Mouse (Mus musculus) forebrain, embryonic 13.5 days (tissue): ENCODE measurements around the gene Ddx54. TPM values are rescaled to one million over a fixed set of nuclear protein-coding genes. Genes with fewer than 3 reads are reported as not detected.

Experiments used
- ATAC-seq: fragments of 200-750 bp; cut with Nextera tagmentation; 2 replicates; pipeline ENCODE4 v1.8.0; 2017
- H3K27ac ChIP-seq: fragments of 300-500 bp; sonication (generic); 2 replicates; pipeline ENCODE4 v1.5.1; 2015; ENCODE audit warnings: inconsistent platforms, mild to moderate bottlenecking, moderate library complexity
- H3K27me3 ChIP-seq: fragments of 300-500 bp; sonication (generic); 2 replicates; pipeline ENCODE4 v1.6.1; 2015; ENCODE audit warnings: mild to moderate bottlenecking, inconsistent platforms
- H3K36me3 ChIP-seq: fragments of 300-500 bp; sonication (generic); 2 replicates; pipeline ENCODE4 v1.6.1; 2015; ENCODE audit warnings: mild to moderate bottlenecking, inconsistent platforms; ENCODE audit not compliant: poor library complexity, severe bottlenecking
- H3K4me1 ChIP-seq: fragments of 300-500 bp; sonication (generic); 2 replicates; pipeline ENCODE4 v1.6.1; 2015; ENCODE audit warnings: inconsistent platforms
- H3K4me2 ChIP-seq: fragments of 300-500 bp; sonication (generic); 2 replicates; pipeline ENCODE4 v1.6.1; 2015; ENCODE audit warnings: inconsistent platforms, mild to moderate bottlenecking, moderate library complexity
- H3K4me3 ChIP-seq: fragments of 300-500 bp; sonication (generic); 2 replicates; pipeline ENCODE4 v1.5.1; 2015; ENCODE audit warnings: mild to moderate bottlenecking, inconsistent platforms
- H3K9ac ChIP-seq: fragments of 300-500 bp; sonication (generic); 2 replicates; pipeline ENCODE4 v1.6.1; 2015; ENCODE audit warnings: mild to moderate bottlenecking, inconsistent platforms
- H3K9me3 ChIP-seq: fragments of 300-500 bp; sonication (generic); replicated peaks from 2 replicates; pipeline ENCODE4 v1.6.1; 2016; ENCODE audit warnings: inconsistent platforms
- WGBS: fragments of 180-500 bp; shearing (Covaris S2); methylation state at CpG from one replicate; pipeline ENCODE4 v1.1.7; 2015; 5-methylcytosine and 5-hydroxymethylcytosine counted together
- polyA plus RNA-seq: library from polyadenylated mRNA; unstranded; fragments of >200 nt; fragmentation: Nextera tagmentation; extraction: Ambion mirVana; gene quantifications from 2 replicates; pipeline ENCODE4 v1.2.1, GENCODE M21; 2015

The Ddx54 gene
- 45.3 and 48.0 TPM in 2 replicates for polyA plus RNA-seq

- Histone ChIP-seq H3K9ac (peak within 1 kb of the TSS; percentile 78), H3K27ac (peak within 1 kb of the TSS; percentile 81), H3K9me3 (no peaks in the 10 kb centered on the region), H3K4me1 (peaks cover 26% of the 10 kb centered on the region), H3K4me3 (peak within 1 kb of the TSS; percentile 61), H3K27me3 (no peaks in the 10 kb centered on the region), H3K4me2 (peak within 1 kb of the TSS; percentile 93), H3K36me3 (peaks cover 33% of the 10 kb centered on the region)
- WGBS, result under 1% methylated on average over 22 of the region's 22 CpGs
- peak; percentile 88 for ATAC-seq
Observed at GRCm38 (mm10) chr5:120612442-120612821, at the start of gene Ddx54, which contains the start of gene Rita1. Ddx54 (plus strand) TSS chr5:120612739. Rita1 (minus strand) TSS chr5:120612589.

GRCm38 (mm10) chr5:120562956-120563913 lies 49.3 kb upstream of the Ddx54 start:
- no peak overlapping the region for H3K4me3 ChIP-seq
- peak overlapping the region; percentile 54 for H3K27ac ChIP-seq
- H3K9ac ChIP-seq, result peak overlapping the region; percentile 36
- ATAC-seq, result no peak
- H3K9me3 ChIP-seq, result no peaks in the 10 kb centered on the region
- H3K4me2 ChIP-seq, result no peak overlapping the region
- 67% methylated on average over 28 of the region's 28 CpGs for WGBS
- peaks cover 71% of the 10 kb centered on the region for H3K4me1 ChIP-seq
- no peaks in the 10 kb centered on the region for H3K36me3 ChIP-seq
- H3K27me3 ChIP-seq, result no peaks in the 10 kb centered on the region

DNA sequence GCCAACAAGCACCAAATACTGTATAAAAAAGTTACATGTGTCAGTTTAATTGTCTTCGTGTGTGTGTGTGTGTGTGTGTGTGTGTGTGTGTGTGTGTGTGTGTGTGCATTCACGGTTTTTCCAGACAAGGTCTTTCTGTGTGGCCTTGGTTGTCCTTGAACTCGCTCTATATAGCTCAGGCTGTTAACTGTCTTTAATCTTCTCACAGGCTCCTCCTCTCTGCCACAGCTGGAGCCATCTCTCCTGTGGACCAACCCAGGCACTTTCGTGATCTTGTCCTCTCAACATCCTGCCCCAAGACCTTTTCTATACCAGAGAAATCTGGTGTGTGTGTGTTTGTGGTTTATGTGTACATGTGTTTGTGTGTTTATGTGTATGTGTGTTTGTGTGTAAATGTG lies 48.6 kb upstream of the Ddx54 start:
- Histone ChIP-seq H3K9me3 (no peaks in the 10 kb centered on the region), H3K27me3 (no peaks in the 10 kb centered on the region), H3K4me1 (peaks cover 78% of the 10 kb centered on the region), H3K9ac (no peak overlapping the region), H3K4me3 (no peak overlapping the region), H3K4me2 (no peak overlapping the region), H3K27ac (peak overlapping the region; percentile 54; the same call in 1 of the 2 replicates), H3K36me3 (no peaks in the 10 kb centered on the region)
- ATAC-seq, result no peak
- WGBS, result 53% methylated on average over 4 of the region's 4 CpGs

DNA sequence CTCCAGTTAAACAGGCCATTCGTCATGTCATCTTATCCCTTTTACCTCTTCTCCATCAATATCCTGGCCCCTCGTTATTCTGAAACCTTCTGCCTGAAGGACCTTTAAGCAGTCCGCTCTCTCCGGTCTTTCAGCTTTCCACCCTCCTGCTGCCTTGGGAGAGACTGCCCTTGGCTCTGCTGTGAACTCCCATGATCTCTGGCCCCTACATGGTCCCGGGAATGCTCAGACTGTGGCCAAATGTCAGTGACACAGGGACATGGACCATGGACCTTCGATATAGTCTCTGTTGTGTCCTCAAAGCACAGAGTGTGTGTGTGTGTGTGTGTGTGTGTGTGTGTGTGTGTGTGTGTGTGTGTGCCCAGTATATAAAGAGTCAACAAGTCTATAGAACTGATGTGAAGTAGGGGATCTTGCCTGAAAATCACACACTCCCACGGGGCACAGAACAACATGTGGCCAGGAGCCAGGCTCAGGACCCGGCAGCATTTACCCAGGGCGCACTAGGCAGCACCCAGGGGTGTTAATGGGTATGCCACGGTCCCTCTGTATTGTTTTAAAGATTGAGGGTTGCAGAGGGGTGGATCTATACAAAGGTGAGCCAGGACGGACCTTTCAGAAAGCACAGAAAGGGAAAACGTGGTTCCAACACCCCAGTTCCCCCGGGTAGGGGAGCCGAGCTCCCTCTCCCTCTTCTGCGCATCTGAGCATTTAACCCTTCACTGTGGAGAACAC lies 47.2 kb upstream of the Ddx54 start:
- Histone ChIP-seq H3K4me1 (peaks cover 85% of the 10 kb centered on the region), H3K27me3 (no peaks in the 10 kb centered on the region), H3K36me3 (no peaks in the 10 kb centered on the region), H3K9ac (peak overlapping the region; percentile 43; the same call in 1 of the 2 replicates), H3K9me3 (no peaks in the 10 kb centered on the region), H3K4me2 (peak overlapping the region; percentile 38), H3K27ac (peak overlapping the region; percentile 97), H3K4me3 (no peak overlapping the region)
- 19% methylated on average over 15 of the region's 15 CpGs for WGBS
- ATAC-seq, result no peak

DNA sequence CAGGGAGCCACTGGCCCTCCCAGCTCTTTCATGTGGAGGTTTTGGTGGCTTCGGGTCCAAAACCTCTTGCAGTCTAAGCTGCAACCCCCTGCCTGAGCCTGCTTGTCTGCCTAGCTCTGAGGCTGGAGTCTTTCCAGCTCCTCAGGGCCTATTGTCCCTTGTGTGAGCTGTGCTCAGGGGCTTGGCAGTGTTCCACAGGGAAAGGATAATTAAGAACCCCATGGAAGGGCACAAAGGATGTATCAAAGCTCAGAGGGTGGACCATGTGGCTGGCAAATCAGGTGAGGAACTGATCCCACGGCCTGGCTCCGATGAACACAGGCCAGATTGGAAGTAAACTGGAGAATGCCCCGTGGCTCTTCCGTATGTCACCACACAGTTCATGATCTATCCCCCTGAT lies 46.4 kb upstream of the Ddx54 start:
- peak; percentile 83 for ATAC-seq
- Histone ChIP-seq H3K9me3 (no peaks in the 10 kb centered on the region), H3K27me3 (no peaks in the 10 kb centered on the region), H3K9ac (peak overlapping the region; percentile 43; the same call in 1 of the 2 replicates), H3K36me3 (no peaks in the 10 kb centered on the region), H3K4me2 (peak overlapping the region; percentile 38), H3K27ac (peak overlapping the region; percentile 97), H3K4me1 (peaks cover 85% of the 10 kb centered on the region), H3K4me3 (no peak overlapping the region)
- 9% methylated on average over 5 of the region's 5 CpGs for WGBS

DNA sequence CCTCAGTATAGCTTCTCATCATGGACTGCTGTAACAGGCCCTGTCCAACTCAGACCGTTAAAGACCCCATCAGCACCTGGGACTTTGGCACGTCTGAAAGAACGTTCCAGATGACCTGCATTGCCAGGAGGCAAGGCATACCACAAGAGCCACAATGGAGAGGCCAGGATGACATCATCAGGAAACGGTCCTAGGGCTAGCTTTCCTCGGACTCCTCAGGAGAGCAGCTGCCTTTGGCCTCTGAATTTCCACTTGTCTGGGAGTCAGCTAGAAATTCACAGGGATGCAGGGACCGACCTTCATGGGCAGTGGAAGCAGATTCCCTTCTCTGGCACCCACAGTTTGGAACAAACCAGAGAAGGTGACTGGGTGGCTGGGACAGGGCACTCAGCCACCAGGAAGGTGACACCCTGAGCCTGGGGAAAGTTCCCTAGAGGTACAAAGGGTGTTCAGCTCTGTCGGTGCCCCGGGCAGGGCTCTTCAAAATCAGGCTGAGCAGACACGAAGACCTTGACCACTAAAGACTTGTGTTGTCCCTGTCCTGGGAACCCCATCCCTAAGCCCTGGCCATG lies 45.8 kb upstream of the Ddx54 start:
- no peaks in the 10 kb centered on the region for H3K9me3 ChIP-seq
- peak overlapping the region; percentile 43 for H3K9ac ChIP-seq
- H3K27ac ChIP-seq, result peak overlapping the region; percentile 97
- WGBS, result 34% methylated on average over 9 of the region's 9 CpGs
- ATAC-seq, result peak; percentile 22
- H3K4me3 ChIP-seq, result no peak overlapping the region
- H3K36me3 ChIP-seq, result no peaks in the 10 kb centered on the region
- H3K27me3 ChIP-seq, result no peaks in the 10 kb centered on the region
- H3K4me1 ChIP-seq, result peaks cover 89% of the 10 kb centered on the region
- peak overlapping the region; percentile 38 for H3K4me2 ChIP-seq

GRCm38 (mm10) chr5:120567253-120567701 lies 45.3 kb upstream of the Ddx54 start:
- Histone ChIP-seq H3K4me3 (no peak overlapping the region), H3K27ac (peak overlapping the region; percentile 97), H3K27me3 (no peaks in the 10 kb centered on the region), H3K4me2 (peak overlapping the region; percentile 38), H3K9ac (peak overlapping the region; percentile 43), H3K36me3 (no peaks in the 10 kb centered on the region), H3K9me3 (no peaks in the 10 kb centered on the region), H3K4me1 (peaks cover 91% of the 10 kb centered on the region)
- WGBS, result 13% methylated on average over 21 of the region's 21 CpGs
- peak; percentile 25; the same call in 1 of the 2 replicates for ATAC-seq

GRCm38 (mm10) chr5:120567761-120568211 lies 44.8 kb upstream of the Ddx54 start:
- Histone ChIP-seq H3K4me3 (no peak overlapping the region), H3K4me1 (peaks cover 89% of the 10 kb centered on the region), H3K27me3 (no peaks in the 10 kb centered on the region), H3K4me2 (peak overlapping the region; percentile 38), H3K9me3 (no peaks in the 10 kb centered on the region), H3K36me3 (no peaks in the 10 kb centered on the region), H3K9ac (peak overlapping the region; percentile 43), H3K27ac (peak overlapping the region; percentile 97)
- ATAC-seq, result peak; percentile 41
- 23% methylated on average over 14 of the region's 14 CpGs for WGBS

DNA sequence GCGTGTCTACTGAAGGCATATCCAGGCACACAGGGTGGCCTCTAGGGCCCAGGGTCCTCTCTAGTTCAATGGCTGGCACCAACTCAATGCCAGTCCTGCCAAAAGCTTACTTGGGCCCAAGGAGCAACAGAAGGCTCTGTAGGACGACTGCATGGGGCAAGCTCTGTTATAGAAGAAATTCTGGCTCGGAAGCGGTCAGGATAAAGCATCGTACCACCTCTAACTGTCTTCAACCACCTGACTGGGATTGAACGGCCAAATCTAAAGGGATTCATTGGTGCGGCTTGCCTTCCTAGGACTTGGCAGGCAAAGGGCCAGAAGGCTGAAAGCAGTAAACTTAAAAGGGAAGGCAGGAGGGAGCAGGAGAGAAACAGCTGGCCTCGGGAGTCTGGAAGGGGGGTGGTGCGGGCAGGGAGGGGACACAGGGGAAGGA lies 44.2 kb upstream of the Ddx54 start:
- no peaks in the 10 kb centered on the region for H3K9me3 ChIP-seq
- 40% methylated on average over 9 of the region's 9 CpGs for WGBS
- peak overlapping the region; percentile 38 for H3K4me2 ChIP-seq
- peak overlapping the region; percentile 43; the same call in 1 of the 2 replicates for H3K9ac ChIP-seq
- peaks cover 83% of the 10 kb centered on the region for H3K4me1 ChIP-seq
- no peaks in the 10 kb centered on the region for H3K36me3 ChIP-seq
- no peaks in the 10 kb centered on the region for H3K27me3 ChIP-seq
- H3K27ac ChIP-seq, result peak overlapping the region; percentile 97
- H3K4me3 ChIP-seq, result no peak overlapping the region
- ATAC-seq, result no peak

GRCm38 (mm10) chr5:120568964-120569363 lies 43.6 kb upstream of the Ddx54 start:
- no peaks in the 10 kb centered on the region for H3K36me3 ChIP-seq
- no peak for ATAC-seq
- no peak overlapping the region for H3K4me3 ChIP-seq
- WGBS, result 92% methylated on average over 4 of the region's 4 CpGs
- H3K4me1 ChIP-seq, result peaks cover 77% of the 10 kb centered on the region
- H3K27ac ChIP-seq, result peak overlapping the region; percentile 97
- peak overlapping the region; percentile 38; the same call in 1 of the 2 replicates for H3K4me2 ChIP-seq
- no peaks in the 10 kb centered on the region for H3K9me3 ChIP-seq
- H3K9ac ChIP-seq, result peak overlapping the region; percentile 43; the same call in 1 of the 2 replicates
- no peaks in the 10 kb centered on the region for H3K27me3 ChIP-seq

GRCm38 (mm10) chr5:120569791-120570190 lies 42.7 kb upstream of the Ddx54 start:
- peaks cover 69% of the 10 kb centered on the region for H3K4me1 ChIP-seq
- no peak overlapping the region for H3K4me3 ChIP-seq
- no peak overlapping the region for H3K4me2 ChIP-seq
- 95% methylated on average over 3 of the region's 3 CpGs for WGBS
- H3K27ac ChIP-seq, result no peak overlapping the region
- no peaks in the 10 kb centered on the region for H3K9me3 ChIP-seq
- no peak overlapping the region for H3K9ac ChIP-seq
- ATAC-seq, result no peak
- H3K36me3 ChIP-seq, result no peaks in the 10 kb centered on the region
- no peaks in the 10 kb centered on the region for H3K27me3 ChIP-seq
